Mouse (Mus musculus) small intestine, adult 2 months (tissue): ENCODE measurements around the gene Mpdz. TPM values are rescaled to one million over a fixed set of nuclear protein-coding genes. Genes with fewer than 3 reads are reported as not detected.

Experiments used
- H3K27ac ChIP-seq: fragments of 200-500 bp; 2 replicates; pipeline ENCODE4 v1.5.1; 2012; ENCODE audit warnings: low read depth, low read length, control low read depth, inconsistent platforms; ENCODE audit not compliant: insufficient read depth
- H3K27me3 ChIP-seq: fragments of 200-500 bp; 2 replicates; pipeline ENCODE4 v1.6.1; 2012; ENCODE audit warnings: mild to moderate bottlenecking, moderate library complexity, low read length, inconsistent platforms; ENCODE audit not compliant: control insufficient read depth, insufficient read depth
- H3K36me3 ChIP-seq: fragments of 200-500 bp; 2 replicates; pipeline ENCODE4 v1.6.1; 2012; ENCODE audit warnings: mild to moderate bottlenecking, low read length, control low read depth, inconsistent platforms; ENCODE audit not compliant: control insufficient read depth, insufficient read depth
- H3K4me1 ChIP-seq: fragments of 200-500 bp; 2 replicates; pipeline ENCODE4 v1.6.1; 2012; ENCODE audit warnings: low read length, inconsistent platforms, mixed read lengths; ENCODE audit not compliant: control insufficient read depth, insufficient read depth, insufficient read length
- H3K4me3 ChIP-seq: fragments of 200-500 bp; 2 replicates; pipeline ENCODE4 v1.5.1; 2012; ENCODE audit warnings: low read depth, mild to moderate bottlenecking, control low read depth, inconsistent platforms, low read length, moderate library complexity
- CTCF ChIP-seq: fragments of 200-500 bp; IDR thresholded peaks from 2 replicates; pipeline ENCODE4 v1.5.1; 2012; ENCODE audit warnings: low read depth, mild to moderate bottlenecking, control low read depth, inconsistent platforms, low read length, moderate library complexity, mixed read lengths; ENCODE audit not compliant: insufficient replicate concordance, insufficient read length; ENCODE audit errors: extremely low read depth
- POLR2A ChIP-seq: fragments of 200-500 bp; IDR thresholded peaks from 2 replicates; pipeline ENCODE4 v1.6.1; 2012; ENCODE audit warnings: low read depth, mild to moderate bottlenecking, control low read depth, inconsistent platforms, low read length, moderate library complexity
- WGBS: fragments of 180-500 bp; shearing (Covaris S2); methylation state at CpG from one replicate; pipeline ENCODE4 v1.1.7; 2018; 5-methylcytosine and 5-hydroxymethylcytosine counted together
- polyA plus RNA-seq: library from polyadenylated mRNA; depleted of rRNA; stranded (reverse); fragments of >200 nt; gene quantifications from 2 replicates; pipeline ENCODE4 v1.2.3, GENCODE M21; 2012

Mpdz gene
- polyA plus RNA-seq, 1 experiment = 0.99 TPM

DNA sequence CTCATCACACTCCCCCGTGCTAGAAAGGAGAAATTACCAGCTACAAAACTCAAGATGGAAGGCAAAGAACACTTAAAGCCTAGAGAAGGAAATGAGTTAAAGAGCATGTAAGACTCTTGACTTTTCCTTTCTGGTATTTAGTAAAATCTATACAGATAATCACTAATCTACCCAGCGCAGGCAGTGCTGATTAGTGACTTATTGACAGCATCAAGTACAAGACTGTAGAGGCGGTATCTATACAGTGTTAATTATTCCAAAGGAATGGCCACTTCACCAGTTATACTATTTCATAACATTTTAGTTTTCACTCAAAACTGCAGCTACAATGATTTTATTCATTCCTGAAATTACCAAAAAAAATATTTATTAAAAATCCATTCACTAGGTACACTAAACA lies 49.7 kb downstream of the Mpdz start:
- no peaks in the 10 kb centered on the region for H3K36me3 ChIP-seq
- 82% methylated on average over 3 of the region's 3 CpGs for WGBS
- no peaks in the 10 kb centered on the region for H3K4me1 ChIP-seq
- no peaks in the 10 kb centered on the region for H3K27me3 ChIP-seq
- H3K27ac ChIP-seq = no peak overlapping the region
- H3K4me3 ChIP-seq = no peak overlapping the region
- TF ChIP-seq POLR2A (no peak), CTCF (no peak)

DNA sequence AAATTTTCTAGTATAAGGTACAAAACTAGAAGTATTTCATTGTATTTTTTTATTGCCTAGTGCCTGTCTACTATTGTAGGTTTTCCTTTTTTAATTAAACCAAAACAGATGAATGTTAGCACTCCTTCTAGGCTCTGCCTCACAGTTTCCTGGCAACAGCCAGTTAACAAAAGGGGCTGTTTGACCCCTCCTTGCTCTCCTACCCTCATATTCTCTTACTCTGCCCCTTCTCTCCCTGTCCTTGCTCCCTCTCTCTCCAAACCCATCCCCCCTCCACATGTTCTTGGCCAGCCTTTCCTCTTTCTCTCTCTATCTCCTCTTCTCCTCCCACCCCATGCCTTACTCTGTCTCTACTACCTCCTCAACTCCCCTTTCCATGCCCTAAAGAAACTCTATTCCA lies 53.4 kb downstream of the Mpdz start:
- no peaks in the 10 kb centered on the region for H3K4me1 ChIP-seq
- H3K36me3 ChIP-seq = no peaks in the 10 kb centered on the region
- no peaks in the 10 kb centered on the region for H3K27me3 ChIP-seq
- no peak overlapping the region for H3K4me3 ChIP-seq
- TF ChIP-seq POLR2A = no peak
- no peak for TF ChIP-seq CTCF
- H3K27ac ChIP-seq = no peak overlapping the region

DNA sequence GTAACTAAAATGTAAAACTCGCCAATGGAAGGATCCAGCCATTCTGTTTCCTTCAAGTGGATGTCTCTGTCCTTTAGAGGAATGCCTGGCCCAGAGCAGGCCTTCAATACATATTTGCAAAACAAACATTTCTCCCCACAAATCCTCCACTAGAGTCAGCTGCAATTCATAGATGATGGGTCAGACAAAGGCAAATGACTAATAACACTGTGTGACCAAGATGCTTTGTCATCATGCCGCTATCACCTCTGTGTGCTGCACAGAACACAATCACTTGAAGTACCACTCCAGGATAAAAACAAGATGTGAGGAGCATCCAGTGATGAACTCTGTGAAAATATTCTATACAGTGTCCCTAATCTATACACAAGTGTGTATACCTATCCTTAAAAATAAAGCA lies 55.0 kb downstream of the Mpdz start:
- no peaks in the 10 kb centered on the region for H3K27me3 ChIP-seq
- no peaks in the 10 kb centered on the region for H3K36me3 ChIP-seq
- no peak overlapping the region for H3K4me3 ChIP-seq
- WGBS = 78% methylated on average over 2 of the region's 2 CpGs
- TF ChIP-seq POLR2A (no peak), CTCF (no peak)
- H3K27ac ChIP-seq = no peak overlapping the region
- no peaks in the 10 kb centered on the region for H3K4me1 ChIP-seq

DNA sequence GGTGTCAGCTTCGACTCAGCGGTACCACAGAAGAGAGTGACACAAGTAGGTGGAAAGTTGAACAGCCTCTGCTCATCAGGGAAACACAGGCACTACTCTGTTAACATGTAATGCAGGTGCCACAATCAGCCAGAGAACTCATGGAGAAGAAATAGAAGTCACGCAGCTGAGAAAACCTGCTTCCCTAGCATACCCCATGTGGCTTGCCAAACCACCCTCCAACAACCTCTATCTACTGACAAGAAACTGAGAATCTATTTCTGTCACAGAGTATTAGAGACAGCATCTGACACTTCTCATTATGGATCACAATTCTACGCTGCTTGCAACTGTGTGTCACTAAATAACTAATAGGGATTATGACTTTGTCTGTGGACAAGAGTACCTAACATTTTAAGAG lies 70.3 kb downstream of the Mpdz start:
- Histone ChIP-seq H3K27ac (no peak overlapping the region), H3K27me3 (no peaks in the 10 kb centered on the region), H3K4me3 (no peak overlapping the region), H3K36me3 (no peaks in the 10 kb centered on the region), H3K4me1 (no peaks in the 10 kb centered on the region)
- WGBS = 91% methylated on average over 4 of the region's 4 CpGs
- TF ChIP-seq CTCF = no peak
- TF ChIP-seq POLR2A = no peak

DNA sequence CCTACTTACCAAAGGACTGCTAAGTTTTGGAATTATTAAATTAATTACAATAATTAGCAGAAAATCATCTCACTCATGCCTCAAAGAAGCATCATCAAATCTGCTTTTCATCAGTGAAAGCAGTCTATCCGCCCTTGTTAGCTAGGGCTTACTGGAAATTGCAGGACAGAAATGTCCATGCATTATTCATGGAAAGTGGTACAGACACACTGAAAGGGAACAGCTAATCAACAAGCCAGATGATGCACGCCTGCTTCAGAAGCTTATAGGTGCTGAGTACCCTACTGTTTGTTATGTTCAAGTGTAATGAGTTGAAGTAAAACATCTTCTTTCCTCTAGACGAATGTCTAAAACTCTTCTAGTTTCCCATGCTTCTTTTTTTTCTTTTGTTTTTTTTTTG lies 91.2 kb downstream of the Mpdz start:
- Histone ChIP-seq H3K27me3 (no peaks in the 10 kb centered on the region), H3K36me3 (no peaks in the 10 kb centered on the region), H3K4me3 (no peak overlapping the region), H3K4me1 (no peaks in the 10 kb centered on the region), H3K27ac (no peak overlapping the region)
- WGBS = 88% methylated on average over 3 of the region's 3 CpGs
- TF ChIP-seq CTCF = no peak
- no peak for TF ChIP-seq POLR2A

DNA sequence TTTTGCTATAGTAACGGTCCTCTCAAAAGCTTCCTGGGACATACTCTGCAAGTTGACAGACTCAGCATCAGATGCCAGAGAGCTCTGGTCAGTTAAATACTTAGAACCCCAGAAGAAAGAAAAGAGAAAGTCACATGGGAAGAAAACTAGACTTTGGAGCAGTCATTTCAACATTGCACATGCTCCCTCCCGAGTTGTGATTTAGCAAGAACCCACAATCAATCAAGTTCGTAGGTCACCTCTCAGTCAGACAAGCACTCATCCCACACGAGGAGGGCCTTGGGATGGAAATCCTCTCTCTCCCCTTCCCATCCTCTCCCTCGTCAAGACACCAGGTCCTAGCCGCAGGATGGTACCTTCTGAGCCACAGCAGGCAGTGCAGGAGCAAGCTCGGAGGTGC lies 94.0 kb downstream of the Mpdz start:
- Histone ChIP-seq H3K27me3 (no peaks in the 10 kb centered on the region), H3K27ac (no peak overlapping the region), H3K4me3 (no peak overlapping the region), H3K36me3 (no peaks in the 10 kb centered on the region), H3K4me1 (no peaks in the 10 kb centered on the region)
- WGBS = 70% methylated on average over 7 of the region's 7 CpGs
- TF ChIP-seq POLR2A (no peak), CTCF (no peak)

DNA sequence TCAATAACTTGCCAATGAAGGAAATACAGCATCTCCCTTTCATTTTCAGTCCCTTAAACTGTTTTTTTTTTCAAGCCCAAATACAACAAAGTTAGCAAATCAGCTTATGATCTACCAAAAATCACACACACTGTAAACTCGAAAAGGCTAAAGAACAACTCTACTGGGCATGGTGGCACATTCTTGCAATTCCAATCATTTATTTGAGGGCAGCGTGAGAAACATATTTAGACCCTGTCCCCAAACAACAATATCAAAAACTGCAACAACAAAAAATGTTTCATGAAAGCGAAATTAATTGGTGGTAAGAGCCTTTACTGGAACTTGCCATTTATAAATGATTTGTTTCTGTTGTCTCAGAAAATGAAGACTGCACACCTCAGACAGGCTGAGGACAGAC lies 97.5 kb downstream of the Mpdz start:
- Histone ChIP-seq H3K27me3 (no peaks in the 10 kb centered on the region), H3K4me3 (no peak overlapping the region), H3K27ac (no peak overlapping the region), H3K4me1 (no peaks in the 10 kb centered on the region), H3K36me3 (no peaks in the 10 kb centered on the region)
- 78% methylated on average over 3 of the region's 3 CpGs for WGBS
- TF ChIP-seq CTCF = no peak
- TF ChIP-seq POLR2A = no peak

DNA sequence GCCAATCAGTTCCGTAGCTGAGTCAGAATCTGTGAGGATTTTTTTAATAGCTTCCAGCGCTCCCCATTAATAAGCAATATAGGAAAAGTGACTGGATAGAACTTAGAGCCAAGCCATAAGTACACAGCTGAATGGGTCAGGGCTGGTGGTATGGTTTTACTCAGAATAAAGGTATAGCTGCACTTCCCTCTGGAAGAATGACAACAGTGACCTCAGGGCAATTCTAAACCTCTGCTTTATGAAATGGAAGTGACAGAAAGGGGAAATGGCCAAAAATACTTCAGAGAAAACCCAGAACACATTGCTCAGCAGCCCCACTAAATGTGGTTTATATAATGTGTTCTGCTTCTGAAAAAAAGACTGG lies 109.0 kb downstream of the Mpdz start:
- no peaks in the 10 kb centered on the region for H3K36me3 ChIP-seq
- H3K4me1 ChIP-seq = no peaks in the 10 kb centered on the region
- no peak overlapping the region for H3K4me3 ChIP-seq
- H3K27me3 ChIP-seq = no peaks in the 10 kb centered on the region
- 80% methylated on average over 2 of the region's 2 CpGs for WGBS
- TF ChIP-seq CTCF (no peak), POLR2A (no peak)
- H3K27ac ChIP-seq = no peak overlapping the region
